ENCODE assay signal across 9 mouse cellular contexts in genomic region chr4:148287476-148288054, GRCm38 (mm10). TPM values are rescaled to one million over a fixed set of nuclear protein-coding genes. Genes with fewer than 3 reads are reported as not detected.
DNase-seq lines count a peak whose midpoint lies in the region; ATAC-seq and TF ChIP-seq lines count a peak whose summit lies in the region.
"Had no signal": no experiment of that assay in that cellular context is flagged by ENCODE, and none has a peak within 500 bp of the region (broad histone marks: within the 10 kb centered on the region; RNA-seq: fewer than 3 reads in every experiment).

TSS of gene Disp3 (minus strand) at chr4:148287965.

- H3K4me1 ChIP-seq in kidney, embryonic 14.5 days (ENCODE audit: control insufficient read depth, insufficient read depth, low read length) = no peaks in the 10 kb centered on the region
- H3K4me1 ChIP-seq in embryonic facial prominence, embryonic 14.5 days (ENCODE audit: control insufficient read depth, insufficient read depth, low read length) = 0 out of 2 replicates have a peak, but pooled peaks cover 3% of the 10 kb centered on the region
- no peaks in the 10 kb centered on the region for H3K4me1 ChIP-seq in intestine, postnatal 0 days (replicated peaks; ENCODE audit: control insufficient read depth, insufficient read depth, low read length)
- H3K4me1 ChIP-seq in midbrain, embryonic 11.5 days (ENCODE audit: control insufficient read depth, insufficient read depth, low read length) = peaks cover 12% of the 10 kb centered on the region

- peaks cover 15% of the 10 kb centered on the region for H3K27me3 ChIP-seq in kidney, embryonic 14.5 days (ENCODE audit: control insufficient read depth, insufficient read depth, low read length)
- H3K27me3 ChIP-seq in embryonic facial prominence, embryonic 14.5 days (replicated peaks; ENCODE audit: control insufficient read depth, insufficient read depth, low read length) = peaks cover 33% of the 10 kb centered on the region
- peaks cover 25% of the 10 kb centered on the region for H3K27me3 ChIP-seq in intestine, postnatal 0 days (replicated peaks; ENCODE audit: control insufficient read depth, insufficient read depth, low read length)
- peaks cover 14% of the 10 kb centered on the region for H3K27me3 ChIP-seq in midbrain, embryonic 11.5 days (ENCODE audit: control insufficient read depth, insufficient read depth, low read length)

- peak within 1 kb of the TSS; percentile 71 for H3K4me2 ChIP-seq in kidney, embryonic 14.5 days (replicated peaks; ENCODE audit: low read depth, low read length)
- peak within 1 kb of the TSS; percentile 65 for H3K4me2 ChIP-seq in embryonic facial prominence, embryonic 14.5 days (ENCODE audit: low read depth, low read length)
- peak within 1 kb of the TSS; percentile 62 for H3K4me2 ChIP-seq in intestine, postnatal 0 days (replicated peaks; ENCODE audit: low read depth)
- peak within 1 kb of the TSS; percentile 90 for H3K4me2 ChIP-seq in midbrain, embryonic 11.5 days

- under 1% methylated on average over 52 of the region's 54 CpGs for WGBS in kidney, embryonic 14.5 days
- 0% methylated on average over 7 of the region's 54 CpGs for WGBS in embryonic facial prominence, embryonic 14.5 days
- WGBS in intestine, postnatal 0 days = under 1% methylated on average over 54 of the region's 54 CpGs
- under 1% methylated on average over 53 of the region's 54 CpGs for WGBS in midbrain, embryonic 11.5 days

- no peak within 1 kb of the TSS for H3K9ac ChIP-seq in kidney, embryonic 14.5 days (ENCODE audit: low read depth, low read length)
- H3K9ac ChIP-seq in embryonic facial prominence, embryonic 14.5 days (ENCODE audit: low read depth, low read length) = no peak within 1 kb of the TSS; the same call in 1 of the 2 replicates
- no peak within 1 kb of the TSS for H3K9ac ChIP-seq in intestine, postnatal 0 days (ENCODE audit: low read depth, low read length)
- peak within 1 kb of the TSS; percentile 59 for H3K9ac ChIP-seq in midbrain, embryonic 11.5 days (ENCODE audit: low read length)

- no peaks in the 10 kb centered on the region for H3K9me3 ChIP-seq in kidney, embryonic 14.5 days (ENCODE audit: control insufficient read depth, low read length)
- H3K9me3 ChIP-seq in embryonic facial prominence, embryonic 14.5 days (ENCODE audit: control insufficient read depth, low read length) = no peaks in the 10 kb centered on the region
- no peaks in the 10 kb centered on the region for H3K9me3 ChIP-seq in intestine, postnatal 0 days (ENCODE audit: control insufficient read depth)
- no peaks in the 10 kb centered on the region for H3K9me3 ChIP-seq in midbrain, embryonic 11.5 days (ENCODE audit: control insufficient read depth, low read length)

- no peak for TF ChIP-seq CTCF in intestine, postnatal 0 days (IDR thresholded peaks at IDR 0.05; ENCODE audit: low read depth)

- peak; percentile 48 for ATAC-seq in kidney, embryonic 14.5 days (ENCODE audit: low FRiP score, low TSS enrichment)
- peak; percentile 17 for ATAC-seq in embryonic facial prominence, embryonic 14.5 days (ENCODE audit: low read depth)
- no peak for ATAC-seq in intestine, postnatal 0 days
- peak; percentile 78 for ATAC-seq in midbrain, embryonic 11.5 days (ENCODE audit: low FRiP score)

- H3K27ac ChIP-seq in kidney, embryonic 14.5 days (ENCODE audit: low read depth, low read length) = no peak within 1 kb of the TSS
- H3K27ac ChIP-seq in embryonic facial prominence, embryonic 14.5 days (replicated peaks; ENCODE audit: low read depth, low read length) = no peak within 1 kb of the TSS
- no peak within 1 kb of the TSS for H3K27ac ChIP-seq in intestine, postnatal 0 days (ENCODE audit: low read depth, low read length)
- H3K27ac ChIP-seq in midbrain, embryonic 11.5 days (ENCODE audit: low read depth, low read length) = no peak within 1 kb of the TSS; the same call in 1 of the 2 replicates

- peak within 1 kb of the TSS; percentile 39 for H3K4me3 ChIP-seq in kidney, embryonic 14.5 days (ENCODE audit: low read length)
- H3K4me3 ChIP-seq in embryonic facial prominence, embryonic 14.5 days (ENCODE audit: low read depth, low read length) = peak within 1 kb of the TSS; percentile 38
- H3K4me3 ChIP-seq in intestine, postnatal 0 days (ENCODE audit: low read depth, low read length) = peak within 1 kb of the TSS; percentile 26
- H3K4me3 ChIP-seq in midbrain, embryonic 11.5 days (ENCODE audit: low read depth, low read length) = peak within 1 kb of the TSS; percentile 49

- H3K36me3 ChIP-seq in kidney, embryonic 14.5 days (ENCODE audit: control insufficient read depth, insufficient read depth, low read length) = no peaks in the 10 kb centered on the region
- no peaks in the 10 kb centered on the region for H3K36me3 ChIP-seq in embryonic facial prominence, embryonic 14.5 days (ENCODE audit: control insufficient read depth, insufficient read depth, low read length)
- no peaks in the 10 kb centered on the region for H3K36me3 ChIP-seq in intestine, postnatal 0 days (ENCODE audit: control insufficient read depth, insufficient read depth)
- no peaks in the 10 kb centered on the region for H3K36me3 ChIP-seq in midbrain, embryonic 11.5 days (ENCODE audit: control insufficient read depth, insufficient read depth, low read length)

- DNase-seq in kidney, postnatal 36 days = no peak
- no peak for DNase-seq in embryonic facial prominence, embryonic 14.5 days (ENCODE audit: low spot score)
- no peak for DNase-seq in midbrain, embryonic 11.5 days (ENCODE audit: low spot score, missing footprints)
- no peak for DNase-seq in adrenal gland, postnatal 10 days
- DNase-seq in urinary bladder, postnatal 10 days (ENCODE audit: low spot score) = no peak
- DNase-seq in kidney, postnatal 14 days = no peak

RNA-seq across cellular contexts. Expression of gene Disp3, which starts in this region (rescaled TPM):
- polyA plus RNA-seq in kidney, embryonic 14.5 days (2014; fragmentation: Nextera tagmentation; extraction: Ambion mirVana) = 0.14 and 0.34 TPM in 2 replicates
- polyA plus RNA-seq in embryonic facial prominence, embryonic 14.5 days (2014; fragmentation: Nextera tagmentation; extraction: Ambion mirVana) = 0.15 and 0.56 TPM in 2 replicates
- polyA plus RNA-seq in intestine, postnatal 0 days (2015; fragmentation: Nextera tagmentation; extraction: Ambion mirVana) = 0.03 and 0.04 TPM in 2 replicates
- polyA plus RNA-seq in midbrain, embryonic 11.5 days (2014; fragmentation: Nextera tagmentation; extraction: Ambion mirVana) = 2.5 and 2.9 TPM in 2 replicates
- total RNA-seq in adrenal gland, postnatal 10 days (2021) = 1 to 10 TPM in 1 of 2 experiments, under 1 TPM in 1; 0.79 to 1.2 TPM
- total RNA-seq: liver, adult 2 months had no signal
- polyA plus RNA-seq: liver, adult 2 months had no signal

Comparison
In these comparisons a context has a peak if more than half of its experiments do, and no peak if none do; other contexts are left out.
1. Peak in ATAC-seq, H3K4me3 ChIP-seq and H3K4me2 ChIP-seq in kidney, embryonic 14.5 days; RNA of the gene not detected or under 1 TPM.
2. Peak in ATAC-seq, H3K4me3 ChIP-seq and H3K4me2 ChIP-seq in embryonic facial prominence, embryonic 14.5 days; RNA of the gene not detected or under 1 TPM.